Mouse (Mus musculus): ENCODE results near the gene Aicda.

Aicda gene

DNA sequence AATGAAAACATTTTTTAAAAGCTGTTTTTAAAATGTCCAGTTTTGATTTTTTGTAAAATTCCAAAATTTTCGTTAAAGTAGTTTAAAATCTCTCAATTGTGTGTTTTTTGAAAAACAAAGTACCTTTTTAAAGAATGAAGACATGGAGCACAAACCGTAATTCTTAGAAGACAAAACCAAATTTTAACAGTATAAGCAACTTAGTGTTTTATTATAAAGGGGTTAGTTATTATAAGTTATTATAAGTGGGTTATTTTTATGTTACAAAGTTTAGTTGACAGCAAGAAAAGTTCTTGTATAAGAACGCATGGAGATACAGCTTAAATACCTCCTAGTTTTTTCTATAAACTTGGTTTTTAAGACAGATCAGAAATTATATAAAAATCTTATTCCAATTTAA, 48.0 kb downstream of the Aicda start:
- DNase-seq = no peak

DNA sequence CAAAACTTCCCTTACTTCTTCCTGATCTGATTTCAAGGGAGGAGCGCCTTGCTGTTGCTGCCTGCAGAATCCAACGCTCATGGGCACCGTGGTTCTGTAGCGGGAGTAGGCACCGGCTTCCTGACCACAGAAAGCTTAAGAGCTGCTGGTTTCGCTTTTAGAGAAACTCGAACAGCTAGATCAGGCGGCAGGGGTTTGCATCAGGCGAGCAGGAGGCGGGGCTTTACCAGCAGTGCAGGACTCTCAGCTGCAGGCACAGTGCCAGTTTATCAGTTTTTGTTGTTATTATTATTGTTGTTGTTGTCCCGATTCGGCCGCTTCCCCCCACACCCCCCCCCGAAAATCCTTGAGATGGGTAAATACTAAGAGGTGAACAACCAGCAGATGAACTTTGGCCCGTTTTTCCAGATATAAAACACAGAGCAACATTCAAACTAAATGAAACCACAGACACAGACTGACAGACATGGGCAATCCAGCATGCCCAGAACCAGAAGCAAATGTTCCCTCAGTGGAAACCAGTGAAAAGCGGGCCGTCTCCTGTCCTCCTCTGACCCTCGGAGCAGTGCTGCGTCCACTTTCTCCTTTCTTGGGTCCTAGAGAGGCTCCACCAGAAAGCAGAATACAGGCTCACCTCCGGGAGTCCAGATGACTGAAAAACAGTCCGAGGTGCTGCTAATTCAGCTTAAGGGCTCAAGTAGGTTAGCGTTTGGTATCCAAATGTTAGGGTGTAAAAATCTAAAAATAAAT, 48.8 kb downstream of the Aicda start, which contains the start of gene Apobec1:
TSS of gene Apobec1 (minus strand) at position 203 of the 750 bp plus-strand sequence.
- DNase-seq = peak; percentile 93

DNA sequence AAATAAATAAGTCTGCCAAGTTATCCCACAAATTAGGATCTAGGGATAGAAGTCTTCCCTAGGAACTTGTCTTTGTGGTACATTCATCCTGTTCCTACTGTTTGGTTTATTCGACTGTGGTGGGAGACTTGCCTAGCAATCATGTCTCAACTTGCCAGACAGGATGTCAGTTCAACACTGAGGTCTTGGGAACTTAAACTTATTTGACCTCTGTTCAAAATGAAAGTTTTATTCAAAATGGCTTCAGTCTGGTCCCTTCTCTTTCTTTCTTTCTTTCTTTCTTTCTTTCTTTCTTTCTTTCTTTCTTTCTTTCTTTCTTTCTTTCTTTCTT, 49.4 kb downstream of the Aicda start:
- DNase-seq = no peak

DNA sequence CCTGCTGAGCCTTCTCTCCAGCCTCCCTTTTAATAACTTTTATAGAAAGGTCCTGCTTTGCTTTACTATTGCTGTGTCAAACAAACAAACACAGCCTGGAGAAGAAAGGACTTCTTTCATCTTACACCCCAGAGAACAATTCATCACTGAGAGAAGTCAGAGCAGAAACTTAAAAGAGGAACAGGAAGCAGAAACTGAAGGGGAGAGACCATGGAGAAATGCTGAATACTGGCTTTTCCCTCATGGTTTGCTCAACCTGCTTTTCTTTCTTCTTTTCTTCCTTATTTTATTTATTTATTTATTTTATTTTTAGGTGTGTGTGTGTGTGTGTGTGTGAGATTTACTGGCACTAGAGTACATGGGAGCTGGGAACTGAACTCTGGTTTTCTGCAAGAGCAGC, 50.7 kb downstream of the Aicda start:
- no peak for DNase-seq

DNA sequence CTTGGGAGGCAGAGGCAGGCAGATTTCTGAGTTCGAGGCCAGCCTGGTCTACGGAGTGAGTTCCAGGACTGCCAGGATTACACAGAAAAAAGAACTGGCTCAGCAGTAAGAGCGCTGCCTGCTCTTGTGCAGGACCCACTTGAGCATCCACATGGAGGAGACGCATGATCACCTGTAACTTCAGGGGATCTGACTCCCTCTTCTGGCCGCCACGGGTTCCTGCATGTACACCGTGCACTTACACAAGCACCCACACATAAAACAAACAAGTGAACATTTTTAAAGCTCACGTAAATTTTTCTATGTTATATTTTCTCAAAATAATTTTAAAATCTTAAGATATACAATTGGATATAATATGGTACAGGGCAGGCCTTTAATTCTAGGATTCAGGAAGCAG, 51.9 kb downstream of the Aicda start:
- DNase-seq = no peak

DNA sequence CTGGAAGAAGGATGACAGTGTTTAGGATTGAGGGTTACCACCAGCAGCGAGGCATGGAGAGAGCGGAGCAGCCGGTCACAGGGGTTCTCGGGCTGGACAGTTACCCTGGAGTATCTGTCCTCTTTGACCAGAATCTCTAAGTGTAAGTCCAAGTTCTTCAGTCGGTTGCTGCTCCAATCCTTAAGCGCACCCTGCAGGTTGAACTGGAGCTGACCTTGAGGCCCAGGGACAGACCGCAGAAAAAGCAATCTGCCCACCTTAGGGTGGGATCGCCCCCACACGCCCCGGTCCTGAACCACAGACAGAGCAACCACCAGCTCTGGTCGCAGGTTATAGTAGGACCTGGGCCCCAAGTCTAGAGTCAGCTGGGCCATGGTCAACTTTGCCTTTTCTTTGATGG, 53.1 kb downstream of the Aicda start:
- DNase-seq = no peak

DNA sequence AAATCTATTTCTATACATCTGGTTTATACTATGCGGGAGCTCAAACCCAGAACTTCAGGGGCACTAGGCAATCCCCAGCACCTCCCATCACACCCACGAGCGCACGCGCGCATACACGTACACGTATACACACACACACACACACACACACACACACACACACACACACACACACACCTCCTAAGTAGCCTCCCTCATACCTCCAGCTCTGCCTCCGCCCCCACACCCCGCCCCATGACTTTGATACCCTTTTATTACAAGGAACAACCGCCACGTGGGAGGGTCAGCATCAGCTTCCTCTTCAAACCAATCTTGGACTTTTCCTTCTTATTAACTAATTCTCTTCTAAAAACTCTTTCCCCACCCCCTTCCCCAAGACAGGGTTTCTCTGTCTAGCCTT, 54.1 kb downstream of the Aicda start:
- DNase-seq = no peak

DNA sequence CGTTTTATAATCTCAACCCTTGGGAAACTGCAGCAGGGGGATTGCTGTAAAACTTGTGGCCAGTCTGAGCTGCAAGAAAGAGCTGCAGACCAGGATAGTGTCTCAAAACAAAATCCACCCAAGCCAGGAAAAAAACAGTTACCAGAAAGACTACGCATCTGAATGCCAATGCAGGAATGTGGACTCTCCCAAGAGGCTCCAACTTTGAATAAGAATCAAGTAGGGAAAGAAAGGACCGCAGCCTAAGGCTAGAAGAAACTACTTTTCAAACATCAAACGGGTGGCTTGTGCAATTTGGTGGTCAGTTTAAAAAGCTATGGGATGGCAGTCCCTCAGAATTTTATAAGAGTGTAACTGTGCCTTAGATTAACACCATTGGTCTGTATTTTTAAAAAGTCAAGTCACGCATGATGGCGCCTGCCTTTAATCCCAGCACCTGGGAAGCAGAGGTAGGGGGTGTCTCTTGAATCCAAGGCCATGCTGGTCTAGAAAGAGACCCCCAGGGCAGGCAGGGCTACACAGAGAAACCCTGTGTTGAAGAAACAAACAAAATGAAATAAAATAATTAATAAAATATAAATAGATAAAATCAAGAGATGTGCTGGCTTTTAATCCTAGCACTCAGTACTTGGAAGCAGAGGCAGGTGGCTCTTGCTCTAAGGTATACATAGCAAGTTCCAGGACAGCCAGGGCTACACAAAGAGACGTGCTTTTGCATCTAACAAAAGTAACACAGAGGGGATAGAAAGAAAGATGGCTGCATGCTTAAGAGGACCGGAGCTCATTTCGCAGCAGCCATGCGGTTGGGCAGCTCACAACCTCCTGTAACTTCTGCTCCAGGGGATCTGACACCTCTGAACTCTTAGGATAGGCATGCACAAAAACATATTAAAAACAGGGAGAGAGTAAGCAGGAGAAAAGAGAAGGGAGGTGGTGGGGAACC, 55.1 kb downstream of the Aicda start:
- no peak for DNase-seq

DNA sequence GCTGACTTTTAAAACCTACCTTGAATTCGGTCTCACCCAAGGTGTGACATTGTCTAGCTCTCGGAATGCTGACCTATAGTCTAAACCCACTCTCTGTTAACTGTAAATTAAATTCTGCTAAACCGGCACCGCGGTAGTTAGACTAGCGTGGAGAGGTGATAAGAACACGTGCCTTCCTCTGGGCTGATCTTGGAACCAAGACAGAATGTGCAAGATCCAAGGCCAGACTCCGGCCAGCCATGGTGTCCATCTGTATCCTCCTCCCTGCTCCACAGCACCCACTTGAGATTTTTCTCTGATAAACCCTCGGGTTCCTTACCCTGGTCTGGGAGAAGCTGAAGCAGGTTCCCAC, 55.8 kb downstream of the Aicda start:
- no peak for DNase-seq

DNA sequence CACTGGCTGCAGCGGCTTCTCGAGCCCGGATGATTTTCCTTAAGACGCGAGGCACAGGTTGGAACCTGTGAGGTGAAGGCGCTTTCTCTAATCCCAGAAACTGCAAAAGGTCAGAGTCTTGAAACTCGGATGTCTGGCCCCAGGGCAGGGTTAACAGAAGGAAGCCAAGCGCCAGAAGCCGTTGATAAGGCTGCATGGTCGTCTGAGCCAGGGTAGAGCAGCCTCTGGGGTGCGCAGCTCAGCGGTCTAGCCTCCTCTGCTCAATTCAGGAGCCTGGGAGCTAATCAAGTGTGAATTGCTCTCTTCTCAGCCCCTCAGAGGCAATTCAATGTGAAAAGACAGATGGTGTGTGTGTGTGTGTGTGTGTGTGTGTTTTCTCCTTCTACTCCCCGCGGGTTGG, 56.2 kb downstream of the Aicda start, which contains the start of gene Gdf3:
TSS of gene Gdf3 (minus strand) at position 317 of the 400 bp plus-strand sequence.
- no peak for DNase-seq

DNA sequence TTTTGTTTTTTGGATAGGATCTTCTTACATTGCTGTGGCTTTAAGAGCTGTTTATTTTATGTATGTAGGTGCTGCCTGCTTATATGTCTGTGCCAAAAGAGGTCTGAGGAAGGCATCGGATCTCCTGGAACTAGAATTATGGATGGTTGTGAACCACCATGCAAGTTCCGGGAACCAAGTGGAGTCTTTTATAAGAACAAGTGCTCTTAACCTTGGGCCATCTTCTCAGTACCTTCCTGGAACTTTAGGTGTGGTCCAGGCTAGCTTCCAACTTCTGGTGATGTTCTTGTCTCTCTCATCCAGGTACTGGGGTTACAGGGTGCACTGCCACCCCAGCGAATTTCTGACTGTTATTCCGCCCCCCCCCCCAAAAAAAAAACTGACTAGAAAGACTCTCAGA, 58.8 kb downstream of the Aicda start:
- no peak for DNase-seq
